Mouse (Mus musculus): ENCODE results near the gene Cabp2.
A peak's percentile ranks its signal among the peaks of the same experiment; 100 is the strongest.

Cabp2 gene

GRCm38 (mm10) chr19:4080511-4081009 is 818 bp upstream of the Cabp2 start:
- no peak for DNase-seq (ENCODE audit: low read depth, low spot score)

DNA sequence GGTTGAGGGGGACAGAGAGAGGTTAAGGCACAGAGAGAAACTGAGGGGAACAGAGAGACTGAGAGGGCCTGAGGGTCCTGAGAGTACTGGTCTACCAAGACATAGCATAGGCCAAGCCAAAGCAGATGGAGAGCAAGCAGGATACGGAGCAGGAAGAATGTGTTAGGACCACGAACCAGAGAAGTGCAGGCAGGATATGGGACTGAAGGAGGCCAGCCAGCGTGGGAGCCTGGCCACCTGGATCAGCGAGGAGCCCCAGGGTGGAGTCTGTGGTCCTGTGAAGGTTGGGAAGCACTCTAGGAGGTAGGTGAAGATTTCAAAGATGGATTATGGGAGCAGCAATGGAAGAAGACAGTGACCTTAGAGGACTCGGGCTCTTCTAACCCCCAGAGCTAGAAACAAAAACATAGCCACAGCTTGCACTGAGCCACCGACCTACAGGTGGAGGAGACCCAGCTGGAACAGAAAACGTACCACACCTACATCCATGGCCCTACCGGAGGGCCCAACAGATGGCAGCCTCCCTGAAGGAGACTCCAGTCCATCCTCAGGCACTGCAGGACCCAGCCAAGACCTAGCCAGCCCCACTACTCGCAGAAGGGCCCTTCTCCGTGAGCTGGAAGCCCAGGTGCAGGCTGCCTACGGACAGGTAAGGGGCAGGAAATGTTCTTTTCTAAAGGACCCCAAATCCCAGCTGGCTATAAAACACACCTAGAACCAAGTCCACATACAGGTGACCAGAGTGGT is 1.0 kb downstream of the Cabp2 start:
- no peak for DNase-seq (ENCODE audit: low read depth, low spot score)

- DNase-seq (ENCODE audit: low read depth, low spot score), result no peak
These were observed 1.9 kb downstream of the Cabp2 start for GRCm38 (mm10) chr19:4083316-4083715.

- DNase-seq (ENCODE audit: low read depth, low spot score), result no peak
These were observed 2.4 kb downstream of the Cabp2 start for GRCm38 (mm10) chr19:4083826-4084225.

DNA sequence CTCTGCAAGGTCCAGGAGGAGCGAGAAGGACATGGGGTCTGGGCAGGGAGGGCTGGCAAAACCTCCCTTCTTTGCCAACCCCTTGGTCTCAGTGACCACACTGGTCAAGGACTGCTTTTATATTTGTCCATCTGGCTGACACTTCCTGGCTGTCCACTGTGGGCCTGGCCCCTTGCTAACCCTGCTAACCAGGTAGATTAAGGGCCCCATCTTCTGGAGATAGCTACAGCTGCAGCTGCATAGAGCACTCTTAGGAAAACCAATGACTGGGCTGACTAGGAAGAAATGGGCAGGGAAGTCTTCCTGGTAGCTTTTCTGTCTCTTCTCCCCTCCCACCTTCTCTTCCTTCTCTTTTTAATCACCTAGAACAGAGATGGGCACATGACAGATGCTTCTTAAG is 3.6 kb downstream of the Cabp2 start:
- no peak for DNase-seq (ENCODE audit: low read depth, low spot score)

DNA sequence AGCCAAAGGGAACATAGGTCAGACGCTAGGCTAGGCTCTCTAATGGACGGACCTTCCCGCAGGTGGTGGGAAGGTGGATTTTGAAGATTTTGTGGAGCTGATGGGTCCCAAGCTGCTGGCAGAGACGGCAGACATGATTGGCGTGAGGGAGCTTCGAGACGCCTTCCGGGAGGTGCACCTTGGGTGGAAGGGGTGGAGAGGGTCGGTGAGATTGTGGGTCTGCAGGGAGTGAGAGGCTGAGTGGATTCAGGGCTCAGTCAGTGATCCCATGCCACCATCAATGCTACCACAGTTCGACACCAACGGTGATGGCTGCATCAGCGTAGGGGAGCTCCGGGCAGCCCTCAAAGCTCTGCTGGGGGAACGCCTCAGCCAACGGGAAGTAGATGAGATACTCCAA is 4.8 kb downstream of the Cabp2 start:
- no peak for DNase-seq (ENCODE audit: low read depth, low spot score)

DNA sequence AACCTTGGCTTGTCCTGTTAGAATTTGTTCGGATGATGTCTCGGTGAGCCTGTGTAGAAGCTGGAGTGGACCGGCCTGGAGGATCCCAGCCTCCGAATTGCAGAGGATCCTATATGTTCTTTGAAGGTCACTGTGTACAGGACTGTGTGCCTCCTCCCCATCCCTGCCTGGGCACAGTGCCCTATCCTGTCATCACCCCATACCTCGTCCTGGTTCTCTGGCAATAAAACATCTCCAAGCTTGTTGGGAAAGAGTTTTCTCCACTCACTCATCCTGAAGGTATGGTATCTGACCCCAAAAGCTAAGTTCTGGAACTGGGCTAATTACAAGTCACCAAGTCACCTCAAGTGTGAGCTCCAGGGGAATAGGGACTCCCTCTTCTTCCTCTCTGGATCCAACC is 5.7 kb downstream of the Cabp2 start:
- DNase-seq (ENCODE audit: low read depth, low spot score), result no peak

GRCm38 (mm10) chr19:4088146-4088545 is 6.8 kb downstream of the Cabp2 start:
- DNase-seq (ENCODE audit: low read depth, low spot score), result no peak

DNA sequence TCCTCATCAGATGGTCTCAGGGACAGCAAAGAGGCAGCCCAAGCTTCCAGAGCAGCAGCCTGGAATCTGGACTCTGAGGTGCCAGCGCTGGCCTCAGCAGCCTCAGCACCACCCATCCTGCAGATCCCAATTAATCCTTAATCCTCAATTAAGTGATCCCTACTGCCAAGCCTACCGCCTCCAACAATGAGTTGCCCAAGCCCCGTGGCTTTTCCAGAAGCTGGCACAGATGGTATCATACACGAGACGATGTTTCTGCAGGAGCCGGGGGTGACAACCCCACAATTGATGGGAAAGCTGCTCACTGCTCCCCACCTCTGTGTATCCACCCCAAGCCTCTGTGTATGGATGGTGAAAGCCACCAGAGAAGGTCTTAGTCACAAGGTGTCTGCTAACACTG is 7.8 kb downstream of the Cabp2 start:
- DNase-seq (ENCODE audit: low read depth, low spot score), result no peak

GRCm38 (mm10) chr19:4090446-4090845 is 9.1 kb downstream of the Cabp2 start:
- no peak for DNase-seq (ENCODE audit: low read depth, low spot score)

- no peak for DNase-seq (ENCODE audit: low read depth, low spot score)
These were observed 10.0 kb downstream of the Cabp2 start for GRCm38 (mm10) chr19:4091383-4091782.

DNA sequence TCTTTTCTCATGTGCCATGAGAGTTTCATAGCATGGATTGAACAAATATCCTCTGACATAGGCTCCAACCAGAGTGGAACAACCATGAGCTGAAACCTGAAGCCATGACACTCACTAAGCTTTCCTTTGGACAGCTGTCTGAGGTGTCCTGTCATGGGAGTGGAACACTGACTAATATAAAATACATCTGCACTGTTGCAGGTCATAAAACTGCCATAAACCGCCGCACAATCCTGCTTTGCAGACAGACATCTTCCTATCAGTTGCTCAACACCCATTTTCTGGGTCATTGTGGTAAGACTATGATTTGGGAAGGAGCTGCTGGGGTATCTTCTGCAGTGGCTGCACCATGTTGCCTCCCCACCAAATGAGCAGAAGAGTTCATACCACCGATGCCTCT is 11.4 kb downstream of the Cabp2 start:
- no peak for DNase-seq (ENCODE audit: low read depth, low spot score)

- no peak for DNase-seq (ENCODE audit: low read depth, low spot score)
These were observed 12.4 kb downstream of the Cabp2 start for GRCm38 (mm10) chr19:4093772-4094171.

DNA sequence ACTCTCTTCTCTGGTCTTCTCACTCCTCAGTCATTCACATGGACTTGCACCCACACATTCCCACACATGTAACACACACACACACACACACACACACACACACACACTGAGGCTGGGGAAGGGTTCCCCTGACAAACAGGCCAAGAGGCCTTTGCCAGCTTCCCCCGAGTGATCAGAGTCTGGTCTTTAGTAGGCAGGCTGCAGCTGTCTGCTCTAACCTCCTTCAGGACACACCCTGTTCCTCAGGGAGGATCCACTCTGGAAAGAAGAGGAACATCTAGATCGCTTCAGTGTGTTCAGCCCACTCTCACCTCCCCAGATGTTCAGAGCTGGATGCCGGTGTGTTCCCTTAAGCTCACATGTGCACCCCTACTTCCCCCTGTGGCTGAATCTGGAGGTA is 13.0 kb downstream of the Cabp2 start:
- no peak for DNase-seq (ENCODE audit: low read depth, low spot score)

DNA sequence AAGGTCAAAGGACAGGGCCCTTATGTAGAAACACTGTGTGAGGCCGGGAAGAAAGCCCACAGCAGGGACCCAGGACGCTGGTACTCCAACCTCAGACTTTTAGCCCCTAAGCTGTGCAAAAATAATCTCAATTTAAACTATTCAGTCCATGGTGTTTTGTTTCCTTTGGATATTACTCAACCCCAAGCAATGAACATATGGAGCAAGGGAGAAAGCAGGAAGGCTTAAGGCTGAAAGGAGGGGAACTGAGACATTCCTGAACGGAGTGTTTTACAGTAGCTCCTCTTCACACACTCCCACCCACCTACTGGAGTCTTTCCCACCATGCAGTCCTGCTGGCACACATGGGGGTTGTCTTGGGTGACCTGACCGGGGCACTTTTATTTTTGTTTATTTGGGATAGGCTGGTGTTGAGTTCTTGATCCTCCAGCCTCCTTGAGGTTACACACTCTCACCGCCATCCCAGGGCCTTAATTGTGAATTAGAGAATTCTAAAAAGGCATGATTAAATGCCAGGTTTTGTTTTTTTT is 13.5 kb downstream of the Cabp2 start:
- no peak for DNase-seq (ENCODE audit: low read depth, low spot score)

- no peak for DNase-seq (ENCODE audit: low read depth, low spot score)
These were observed 14.4 kb downstream of the Cabp2 start for GRCm38 (mm10) chr19:4095802-4096201.

- DNase-seq (ENCODE audit: low read depth, low spot score), result peak; percentile 99
These were observed 15.5 kb downstream of the Cabp2 start, which contains the start of gene Cdk2ap2 for GRCm38 (mm10) chr19:4096642-4097440. Gene Cdk2ap2, plus strand, starts transcription at chr19:4097182.

GRCm38 (mm10) chr19:4097441-4097825 is 16.1 kb downstream of the Cabp2 start:
- peak; percentile 85 for DNase-seq (ENCODE audit: low read depth, low spot score)

DNA sequence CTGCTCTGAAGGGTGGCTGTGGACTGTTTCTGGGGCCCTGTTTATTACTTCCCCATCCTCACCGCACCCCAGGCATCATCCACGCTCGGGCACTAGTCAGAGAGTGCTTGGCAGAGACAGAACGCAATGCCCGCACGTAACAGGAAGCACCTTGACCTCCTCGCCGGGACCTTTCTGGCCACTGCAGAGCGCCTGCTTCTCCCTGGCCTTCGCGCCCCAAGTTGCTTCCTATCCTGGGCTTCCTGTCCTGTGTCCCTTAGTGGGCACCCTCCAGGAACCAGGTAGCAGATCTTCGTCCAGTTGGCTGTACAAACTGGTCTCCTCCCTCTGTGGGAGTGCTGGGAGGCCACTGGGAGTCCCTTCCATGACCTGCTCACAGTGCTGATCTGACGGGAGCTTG is 17.0 kb downstream of the Cabp2 start:
- no peak for DNase-seq (ENCODE audit: low read depth, low spot score)

DNA sequence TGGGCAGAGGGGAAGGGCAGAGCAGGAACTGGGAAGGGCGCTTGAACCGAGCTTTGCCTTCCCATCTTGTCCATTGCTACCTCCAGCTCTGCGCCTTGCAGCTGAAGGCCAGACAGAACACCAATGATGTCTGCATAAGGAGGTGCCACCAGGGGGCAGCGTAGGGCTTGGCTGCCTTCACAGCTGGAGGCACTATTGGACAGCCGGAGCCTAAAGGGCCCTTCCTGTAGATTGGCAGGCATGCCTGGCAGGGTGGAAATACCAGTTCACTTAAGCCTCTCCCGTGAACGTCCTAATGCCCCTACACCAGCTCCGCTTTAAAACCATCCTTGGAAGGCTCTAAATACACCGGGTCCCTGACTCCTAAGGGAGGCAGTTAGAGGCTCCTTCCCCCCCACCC is 17.7 kb downstream of the Cabp2 start:
- DNase-seq (ENCODE audit: low read depth, low spot score), result peak; percentile 89

- DNase-seq (ENCODE audit: low read depth, low spot score), result peak; percentile 44
These were observed 18.7 kb downstream of the Cabp2 start, which contains the start of gene Pitpnm1 for GRCm38 (mm10) chr19:4099837-4100717. Gene Pitpnm1, plus strand, starts transcription at chr19:4099998.

Measured in skeletal muscle tissue, adult 2 months (tissue).